Mouse (Mus musculus): ENCODE results near the gene Nacad. TPM values are rescaled to one million over a fixed set of nuclear protein-coding genes. Genes with fewer than 3 reads are reported as not detected.
A peak's percentile ranks its signal among the peaks of the same experiment; 100 is the strongest.

Gene Nacad
- polyA plus RNA-seq, 1 experiment from 2014 or later = 110 TPM

GRCm38 (mm10) chr11:6601649-6602480, 4.0 kb downstream of the Nacad start:
- no peaks in the 10 kb centered on the region for H3K9me3 ChIP-seq
- H3K36me3 ChIP-seq = peaks cover 47% of the 10 kb centered on the region
- peak overlapping the region; percentile 98 for H3K4me2 ChIP-seq
- peaks cover 94% of the 10 kb centered on the region for H3K4me1 ChIP-seq (replicated peaks)
- H3K9ac ChIP-seq = peak overlapping the region; percentile 90
- H3K27me3 ChIP-seq = no peaks in the 10 kb centered on the region
- no peak for ATAC-seq (ENCODE audit: low read depth)
- H3K27ac ChIP-seq (replicated peaks) = peak overlapping the region; percentile 28; the same call in 1 of the 2 replicates
- no peak overlapping the region for H3K4me3 ChIP-seq
- 83% methylated on average over 20 of the region's 20 CpGs for WGBS

DNA sequence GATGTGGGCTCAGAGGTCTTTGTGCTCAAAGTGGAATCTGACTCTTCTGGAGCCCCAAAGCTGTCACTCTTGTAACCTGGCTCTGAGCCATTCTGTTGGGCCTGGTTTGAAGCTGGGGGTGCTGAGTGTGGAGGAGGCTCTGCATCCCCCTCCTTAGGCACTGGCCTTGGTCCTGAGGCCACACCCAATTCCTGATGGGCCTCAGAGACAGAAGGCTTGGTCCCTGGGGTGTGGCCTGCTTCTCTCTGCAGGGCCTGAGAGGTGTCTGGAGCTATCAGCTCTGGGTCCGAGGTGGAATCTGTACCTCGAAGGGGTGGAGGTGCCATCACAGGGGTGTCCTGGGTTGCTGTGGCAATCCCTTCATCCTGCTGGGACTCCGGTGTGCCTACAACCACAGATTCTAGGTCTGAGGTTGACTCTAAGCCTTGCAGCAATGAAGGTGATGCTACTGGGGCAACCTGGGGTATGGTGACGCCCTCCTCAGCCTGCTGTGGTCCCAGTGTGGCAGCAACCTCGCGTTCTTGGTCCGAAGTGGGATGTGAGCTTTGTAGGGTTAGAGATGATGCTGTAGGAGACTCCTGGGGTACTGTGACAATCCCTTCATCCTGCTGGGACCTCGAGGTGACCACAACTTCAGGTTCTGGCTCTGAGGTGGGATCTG, 5.4 kb downstream of the Nacad start:
- no peak overlapping the region; the same call in 1 of the 2 replicates for H3K4me2 ChIP-seq
- H3K9me3 ChIP-seq = no peaks in the 10 kb centered on the region
- WGBS = 84% methylated on average over 8 of the region's 8 CpGs
- no peak overlapping the region for H3K4me3 ChIP-seq
- ATAC-seq (ENCODE audit: low read depth) = no peak
- H3K27me3 ChIP-seq = no peaks in the 10 kb centered on the region
- H3K27ac ChIP-seq (replicated peaks) = peak overlapping the region; percentile 84
- peaks cover 80% of the 10 kb centered on the region for H3K4me1 ChIP-seq (replicated peaks)
- H3K9ac ChIP-seq = peak overlapping the region; percentile 72
- peaks cover 62% of the 10 kb centered on the region for H3K36me3 ChIP-seq

GRCm38 (mm10) chr11:6599831-6600230, 6.0 kb downstream of the Nacad start:
- peaks cover 68% of the 10 kb centered on the region for H3K36me3 ChIP-seq
- H3K4me2 ChIP-seq = peak overlapping the region; percentile 57
- H3K27ac ChIP-seq (replicated peaks) = peak overlapping the region; percentile 84
- peak overlapping the region; percentile 26 for H3K4me3 ChIP-seq
- H3K27me3 ChIP-seq = no peaks in the 10 kb centered on the region
- 73% methylated on average over 6 of the region's 6 CpGs for WGBS
- peak overlapping the region; percentile 72 for H3K9ac ChIP-seq
- H3K9me3 ChIP-seq = no peaks in the 10 kb centered on the region
- 0 out of 2 replicates have a peak, but pooled peaks have one; percentile 1 for ATAC-seq (ENCODE audit: low read depth)
- H3K4me1 ChIP-seq (replicated peaks) = peaks cover 74% of the 10 kb centered on the region

DNA sequence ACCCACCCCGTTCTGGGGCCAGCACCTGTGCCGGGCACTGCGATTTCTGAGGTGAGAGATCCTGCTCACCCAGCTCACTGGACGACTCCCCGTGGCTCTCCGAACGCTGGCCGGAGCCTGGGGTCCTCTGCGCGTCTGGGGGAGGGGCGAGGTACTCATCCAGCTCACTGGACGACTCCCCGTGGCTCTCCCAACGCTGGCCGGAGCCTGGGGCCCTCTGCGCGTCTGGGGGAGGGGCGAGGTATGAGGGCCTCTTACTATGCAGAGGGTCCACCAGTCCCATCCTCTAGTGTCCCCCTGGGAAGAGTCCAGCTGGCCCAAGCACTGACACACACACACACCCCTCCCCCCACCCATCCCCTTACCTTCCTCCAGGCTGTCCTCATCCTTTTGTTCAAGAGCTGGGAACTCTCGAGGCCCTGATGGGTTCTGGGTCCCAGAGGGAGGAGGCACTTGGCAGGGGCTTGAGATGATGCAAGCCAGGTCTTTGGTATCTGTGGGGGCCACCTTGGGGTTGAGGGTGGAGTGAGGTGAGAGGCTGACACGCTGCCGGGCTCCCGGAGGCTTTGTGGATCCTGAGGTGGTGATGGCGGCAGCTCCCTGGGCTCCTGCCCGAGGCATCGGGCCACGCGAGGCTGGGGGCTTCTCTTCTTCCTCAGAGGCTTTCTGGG, 6.7 kb downstream of the Nacad start:
- Histone ChIP-seq H3K4me2 (peak overlapping the region; percentile 57), H3K27ac (replicated peaks) (peak overlapping the region; percentile 84), H3K4me1 (replicated peaks) (peaks cover 67% of the 10 kb centered on the region), H3K36me3 (peaks cover 75% of the 10 kb centered on the region), H3K9me3 (no peaks in the 10 kb centered on the region), H3K9ac (peak overlapping the region; percentile 72), H3K4me3 (peak overlapping the region; percentile 26), H3K27me3 (no peaks in the 10 kb centered on the region)
- ATAC-seq (ENCODE audit: low read depth) = peak; percentile 24
- WGBS = 11% methylated on average over 27 of the region's 27 CpGs

- H3K9me3 ChIP-seq = no peaks in the 10 kb centered on the region
- H3K9ac ChIP-seq = peak overlapping the region; percentile 72
- peaks cover 83% of the 10 kb centered on the region for H3K36me3 ChIP-seq
- peak overlapping the region; percentile 57 for H3K4me2 ChIP-seq
- ATAC-seq (ENCODE audit: low read depth) = no peak
- H3K27ac ChIP-seq (replicated peaks) = peak overlapping the region; percentile 84
- H3K4me1 ChIP-seq (replicated peaks) = peaks cover 59% of the 10 kb centered on the region
- WGBS = 59% methylated on average over 19 of the region's 19 CpGs
- H3K27me3 ChIP-seq = no peaks in the 10 kb centered on the region
- peak overlapping the region; percentile 26 for H3K4me3 ChIP-seq
Observed at GRCm38 (mm10) chr11:6598191-6598889, 7.5 kb downstream of the Nacad start.

GRCm38 (mm10) chr11:6597523-6597922, 8.3 kb downstream of the Nacad start:
- ATAC-seq (ENCODE audit: low read depth) = 0 out of 2 replicates have a peak, but pooled peaks have one; percentile 2
- Histone ChIP-seq H3K4me2 (no peak overlapping the region), H3K4me1 (replicated peaks) (peaks cover 51% of the 10 kb centered on the region), H3K9me3 (no peaks in the 10 kb centered on the region), H3K9ac (no peak overlapping the region), H3K36me3 (peaks cover 85% of the 10 kb centered on the region), H3K27ac (replicated peaks) (peak overlapping the region; percentile 84), H3K27me3 (no peaks in the 10 kb centered on the region), H3K4me3 (no peak overlapping the region)
- WGBS = 64% methylated on average over 7 of the region's 7 CpGs

GRCm38 (mm10) chr11:6596616-6597015, 9.2 kb downstream of the Nacad start:
- Histone ChIP-seq H3K4me2 (no peak overlapping the region), H3K36me3 (peaks cover 85% of the 10 kb centered on the region), H3K9ac (no peak overlapping the region), H3K9me3 (no peaks in the 10 kb centered on the region), H3K27ac (replicated peaks) (peak overlapping the region; percentile 84; the same call in 1 of the 2 replicates), H3K4me3 (no peak overlapping the region), H3K27me3 (no peaks in the 10 kb centered on the region), H3K4me1 (replicated peaks) (peaks cover 42% of the 10 kb centered on the region)
- WGBS = 83% methylated on average over 3 of the region's 3 CpGs
- no peak for ATAC-seq (ENCODE audit: low read depth)

DNA sequence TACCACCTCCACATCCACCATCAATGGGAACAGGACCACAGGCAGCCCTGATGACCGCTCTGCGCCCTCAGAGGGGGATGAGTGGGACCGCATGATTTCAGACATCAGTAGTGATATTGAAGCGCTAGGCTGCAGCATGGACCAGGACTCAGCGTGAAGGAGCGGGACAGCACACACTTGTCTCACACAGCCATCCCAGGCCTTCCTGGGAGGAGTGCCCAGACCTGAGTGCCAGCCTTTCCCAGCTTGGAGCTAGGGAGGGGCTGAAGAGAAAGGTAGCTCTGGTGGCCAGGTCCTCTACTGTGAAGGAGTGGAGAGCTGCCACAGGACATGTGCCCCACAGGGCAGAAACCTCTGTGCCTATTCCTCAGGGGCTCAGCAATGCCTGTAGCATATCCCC, 9.6 kb downstream of the Nacad start:
- Histone ChIP-seq H3K4me2 (no peak overlapping the region), H3K4me1 (replicated peaks) (peaks cover 38% of the 10 kb centered on the region), H3K4me3 (no peak overlapping the region), H3K27me3 (no peaks in the 10 kb centered on the region), H3K27ac (replicated peaks) (no peak overlapping the region), H3K9me3 (no peaks in the 10 kb centered on the region), H3K36me3 (peaks cover 85% of the 10 kb centered on the region), H3K9ac (no peak overlapping the region)
- ATAC-seq (ENCODE audit: low read depth) = no peak
- 91% methylated on average over 6 of the region's 6 CpGs for WGBS

GRCm38 (mm10) chr11:6595339-6595738, 10.5 kb downstream of the Nacad start:
- Histone ChIP-seq H3K9ac (no peak overlapping the region), H3K4me2 (no peak overlapping the region), H3K27ac (replicated peaks) (0 out of 2 replicates have a peak overlapping the region, but pooled peaks have one; percentile 1), H3K27me3 (no peaks in the 10 kb centered on the region), H3K4me3 (no peak overlapping the region), H3K36me3 (peaks cover 85% of the 10 kb centered on the region), H3K4me1 (replicated peaks) (peaks cover 29% of the 10 kb centered on the region), H3K9me3 (no peaks in the 10 kb centered on the region)
- ATAC-seq (ENCODE audit: low read depth) = no peak
- WGBS = 95% methylated on average over 5 of the region's 5 CpGs

- H3K27me3 ChIP-seq = no peaks in the 10 kb centered on the region
- WGBS = 91% methylated on average over 6 of the region's 6 CpGs
- H3K9me3 ChIP-seq = no peaks in the 10 kb centered on the region
- H3K4me3 ChIP-seq = no peak overlapping the region
- peaks cover 85% of the 10 kb centered on the region for H3K36me3 ChIP-seq
- H3K4me1 ChIP-seq (replicated peaks) = peaks cover 24% of the 10 kb centered on the region
- ATAC-seq (ENCODE audit: low read depth) = no peak
- H3K9ac ChIP-seq = no peak overlapping the region
- H3K27ac ChIP-seq (replicated peaks) = no peak overlapping the region
- no peak overlapping the region for H3K4me2 ChIP-seq
Observed at GRCm38 (mm10) chr11:6594845-6595244, 11.0 kb downstream of the Nacad start.

DNA sequence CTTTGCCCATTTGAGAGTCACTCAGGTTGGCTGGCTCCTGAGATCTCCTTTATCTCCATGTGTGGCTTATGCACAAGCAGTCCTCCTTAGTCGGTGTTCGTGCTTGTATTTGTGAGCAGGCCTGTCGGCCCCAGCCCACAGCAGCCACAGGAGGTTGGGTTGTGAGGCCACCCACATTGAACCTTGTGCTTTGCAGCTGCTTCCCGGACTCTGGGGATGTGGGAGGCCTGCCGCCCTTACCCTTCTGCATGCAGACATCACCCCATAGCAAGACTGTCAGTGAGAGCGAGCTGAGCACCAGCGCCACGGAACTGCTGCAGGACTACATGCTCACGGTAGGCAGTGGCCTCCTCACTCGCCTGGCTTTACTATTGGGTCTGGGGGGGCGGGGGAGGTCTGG, 12.4 kb downstream of the Nacad start:
- peaks cover 10% of the 10 kb centered on the region for H3K4me1 ChIP-seq (replicated peaks)
- no peak for ATAC-seq (ENCODE audit: low read depth)
- H3K27me3 ChIP-seq = no peaks in the 10 kb centered on the region
- peaks cover 98% of the 10 kb centered on the region for H3K36me3 ChIP-seq
- H3K4me3 ChIP-seq = no peak overlapping the region
- 76% methylated on average over 11 of the region's 11 CpGs for WGBS
- no peak overlapping the region for H3K27ac ChIP-seq (replicated peaks)
- no peaks in the 10 kb centered on the region for H3K9me3 ChIP-seq
- no peak overlapping the region for H3K9ac ChIP-seq
- H3K4me2 ChIP-seq = no peak overlapping the region
